Mouse (Mus musculus): ENCODE results near the gene Vps41.

DNA sequence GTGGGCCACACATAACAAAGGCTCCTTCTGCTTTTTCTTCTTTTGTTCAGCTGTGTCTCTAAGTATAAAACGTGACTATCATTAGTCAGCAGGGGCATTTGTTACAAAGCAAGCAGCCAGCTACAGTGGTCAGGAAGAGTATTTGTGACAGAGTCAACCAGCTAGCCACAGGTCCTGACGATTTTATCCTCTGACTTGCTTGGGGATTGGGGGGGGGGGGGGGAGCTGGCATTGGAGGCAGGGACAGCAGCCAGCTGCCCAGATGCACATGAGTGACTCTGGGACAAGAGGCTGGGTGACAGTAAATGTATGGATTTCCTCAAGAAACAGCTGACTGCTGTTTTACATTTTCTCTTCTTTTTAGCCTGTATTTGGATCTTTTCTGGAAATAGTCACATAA lies 50.8 kb downstream of the Vps41 start:
- TF ChIP-seq CTCF (IDR thresholded peaks at IDR 0.05; ENCODE audit: low read depth, low read length) = no peak
- TF ChIP-seq GATA1 (IDR thresholded peaks at IDR 0.05; ENCODE audit: borderline replicate concordance, low read length) = no peak
- no peak for TF ChIP-seq TAL1 (conservative IDR thresholded peaks at IDR 0.05; ENCODE audit: low read depth, low read length)
- no peak for TF ChIP-seq GATA2 (IDR thresholded peaks at IDR 0.05; ENCODE audit: borderline replicate concordance, low read depth, low read length)
- TF ChIP-seq POLR2AphosphoS5 (IDR thresholded peaks at IDR 0.05; ENCODE audit: insufficient replicate concordance, low read depth, low read length) = no peak
